Mouse (Mus musculus) limb, embryonic 12.5 days (tissue): ENCODE results near the gene Gimap9. TPM values are rescaled to one million over a fixed set of nuclear protein-coding genes. Genes with fewer than 3 reads are reported as not detected.

ENCODE experiments used
- ATAC-seq: fragments of 200-750 bp; cut with Nextera tagmentation; 2 replicates; pipeline ENCODE4 v1.8.0; 2017; ENCODE audit warnings: low read depth, moderate TSS enrichment; ENCODE audit not compliant: insufficient number of reproducible peaks, insufficient read depth, low FRiP score, low TSS enrichment
- H3K27ac ChIP-seq: fragments of 300-500 bp; sonication (generic); 2 replicates; pipeline ENCODE4 v1.5.1; 2016; ENCODE audit warnings: mild to moderate bottlenecking, moderate library complexity
- H3K27me3 ChIP-seq: fragments of 300-500 bp; sonication (generic); 2 replicates; pipeline ENCODE4 v1.6.1; 2016; ENCODE audit warnings: mild to moderate bottlenecking, moderate library complexity
- H3K36me3 ChIP-seq: fragments of 300-500 bp; sonication (generic); 2 replicates; pipeline ENCODE4 v1.6.1; 2016; ENCODE audit warnings: mild to moderate bottlenecking, moderate library complexity
- H3K4me1 ChIP-seq: fragments of 300-500 bp; sonication (generic); replicated peaks from 2 replicates; pipeline ENCODE4 v1.6.1; 2016
- H3K4me2 ChIP-seq: fragments of 300-500 bp; sonication (generic); 2 replicates; pipeline ENCODE4 v1.6.1; 2016; ENCODE audit warnings: mild to moderate bottlenecking, moderate library complexity
- H3K4me3 ChIP-seq: fragments of 300-500 bp; sonication (generic); replicated peaks from 2 replicates; pipeline ENCODE4 v1.5.1; 2016; ENCODE audit warnings: mild to moderate bottlenecking
- H3K9ac ChIP-seq: fragments of 300-500 bp; sonication (generic); replicated peaks from 2 replicates; pipeline ENCODE4 v1.6.1; 2016; ENCODE audit warnings: mild to moderate bottlenecking, moderate library complexity
- H3K9me3 ChIP-seq: fragments of 300-500 bp; sonication (generic); 2 replicates; pipeline ENCODE4 v1.6.1; 2016; ENCODE audit warnings: mild to moderate bottlenecking, moderate library complexity
- WGBS: fragments of 180-500 bp; shearing (Covaris S2); methylation state at CpG from one replicate; pipeline ENCODE4 v1.1.7; 2016; 5-methylcytosine and 5-hydroxymethylcytosine counted together
- polyA plus RNA-seq: library from polyadenylated mRNA; unstranded; fragments of >200 nt; fragmentation: Nextera tagmentation; extraction: Ambion mirVana; gene quantifications from 2 replicates; pipeline ENCODE4 v1.2.1, GENCODE M21; 2016

Gene Gimap9
- polyA plus RNA-seq: 5.8 and 5.9 TPM in 2 replicates

GRCm38 (mm10) chr6:48675931-48676859 is at the start of gene Gimap9:
Gene Gimap9 (plus strand): TSS chr6:48676129.
- Histone ChIP-seq H3K4me2 (peak within 1 kb of the TSS; percentile 42), H3K27me3 (no peaks in the 10 kb centered on the region), H3K36me3 (no peaks in the 10 kb centered on the region), H3K27ac (no peak within 1 kb of the TSS), H3K4me3 (peak within 1 kb of the TSS; percentile 19), H3K4me1 (no peaks in the 10 kb centered on the region; the same call in 1 of the 2 replicates), H3K9me3 (no peaks in the 10 kb centered on the region), H3K9ac (no peak within 1 kb of the TSS)
- 31% methylated on average over 12 of the region's 13 CpGs for WGBS
- no peak for ATAC-seq

- no peaks in the 10 kb centered on the region for H3K9me3 ChIP-seq
- peak within 1 kb of the TSS; percentile 60 for H3K9ac ChIP-seq
- ATAC-seq: no peak
- H3K27ac ChIP-seq: no peak within 1 kb of the TSS
- H3K4me1 ChIP-seq: peaks cover 23% of the 10 kb centered on the region
- peak within 1 kb of the TSS; percentile 49 for H3K4me3 ChIP-seq
- H3K4me2 ChIP-seq: peak within 1 kb of the TSS; percentile 86
- H3K36me3 ChIP-seq: peaks cover 5% of the 10 kb centered on the region; the same call in 1 of the 2 replicates
- peaks cover 64% of the 10 kb centered on the region for H3K27me3 ChIP-seq
- 37% methylated on average over 8 of the region's 8 CpGs for WGBS
Observed at GRCm38 (mm10) chr6:48626464-48626863, 49.5 kb upstream of the Gimap9 start, which contains the start of gene AI854703. Gene AI854703 (plus strand): TSS chr6:48626764.

- Histone ChIP-seq H3K9me3 (no peaks in the 10 kb centered on the region), H3K4me2 (peak overlapping the region; percentile 86), H3K4me1 (peaks cover 23% of the 10 kb centered on the region), H3K4me3 (peak overlapping the region; percentile 49), H3K27me3 (peaks cover 65% of the 10 kb centered on the region), H3K36me3 (no peaks in the 10 kb centered on the region), H3K27ac (no peak overlapping the region), H3K9ac (peak overlapping the region; percentile 60)
- ATAC-seq: no peak
- under 1% methylated on average over 32 of the region's 32 CpGs for WGBS
Observed at GRCm38 (mm10) chr6:48626984-48627383, 48.9 kb upstream of the Gimap9 start.

- 4% methylated on average over 7 of the region's 7 CpGs for WGBS
- Histone ChIP-seq H3K4me3 (peak overlapping the region; percentile 49), H3K27ac (no peak overlapping the region)
Observed at GRCm38 (mm10) chr6:48627511-48627924, 48.4 kb upstream of the Gimap9 start.

GRCm38 (mm10) chr6:48628377-48628776 is 47.6 kb upstream of the Gimap9 start:
- Histone ChIP-seq H3K27me3 (peaks cover 65% of the 10 kb centered on the region), H3K9ac (no peak overlapping the region), H3K4me1 (peaks cover 23% of the 10 kb centered on the region), H3K4me3 (no peak overlapping the region), H3K27ac (no peak overlapping the region), H3K4me2 (no peak overlapping the region), H3K9me3 (no peaks in the 10 kb centered on the region), H3K36me3 (no peaks in the 10 kb centered on the region)
- 84% methylated on average over 3 of the region's 3 CpGs for WGBS
- no peak for ATAC-seq

More at GRCm38 (mm10) chr6:48627511-48627924, 48.4 kb upstream of the Gimap9 start:
- ATAC-seq: no peak
- Histone ChIP-seq H3K9me3 (no peaks in the 10 kb centered on the region), H3K27me3 (peaks cover 65% of the 10 kb centered on the region), H3K36me3 (no peaks in the 10 kb centered on the region), H3K4me2 (peak overlapping the region; percentile 86), H3K9ac (peak overlapping the region; percentile 60), H3K4me1 (peaks cover 23% of the 10 kb centered on the region)

- 13% methylated on average over 54 of the region's 54 CpGs for WGBS
- Histone ChIP-seq H3K27ac (no peak overlapping the region), H3K36me3 (no peaks in the 10 kb centered on the region), H3K4me3 (peak overlapping the region; percentile 50), H3K27me3 (peaks cover 65% of the 10 kb centered on the region), H3K9ac (peak overlapping the region; percentile 55), H3K4me1 (peaks cover 23% of the 10 kb centered on the region), H3K9me3 (no peaks in the 10 kb centered on the region), H3K4me2 (peak overlapping the region; percentile 86)
- ATAC-seq: no peak
Observed at GRCm38 (mm10) chr6:48628808-48629660, 46.9 kb upstream of the Gimap9 start.

- no peaks in the 10 kb centered on the region for H3K9me3 ChIP-seq
- H3K4me1 ChIP-seq: peaks cover 23% of the 10 kb centered on the region
- H3K4me2 ChIP-seq: peak overlapping the region; percentile 86
- peak overlapping the region; percentile 50 for H3K4me3 ChIP-seq
- no peaks in the 10 kb centered on the region for H3K36me3 ChIP-seq
- H3K27ac ChIP-seq: no peak overlapping the region
- WGBS: 20% methylated on average over 13 of the region's 13 CpGs
- ATAC-seq: no peak
- peak overlapping the region; percentile 55 for H3K9ac ChIP-seq
- H3K27me3 ChIP-seq: peaks cover 65% of the 10 kb centered on the region
Observed at GRCm38 (mm10) chr6:48629661-48630034, 46.3 kb upstream of the Gimap9 start.

- Histone ChIP-seq H3K4me3 (no peak overlapping the region), H3K4me1 (peaks cover 23% of the 10 kb centered on the region), H3K9me3 (no peaks in the 10 kb centered on the region), H3K27ac (no peak overlapping the region), H3K36me3 (no peaks in the 10 kb centered on the region), H3K4me2 (no peak overlapping the region), H3K27me3 (peaks cover 55% of the 10 kb centered on the region), H3K9ac (no peak overlapping the region)
- WGBS: 82% methylated on average over 8 of the region's 8 CpGs
- no peak for ATAC-seq
Observed at GRCm38 (mm10) chr6:48630831-48631230, 45.1 kb upstream of the Gimap9 start.

- no peaks in the 10 kb centered on the region for H3K9me3 ChIP-seq
- H3K27me3 ChIP-seq: peaks cover 14% of the 10 kb centered on the region
- no peaks in the 10 kb centered on the region for H3K36me3 ChIP-seq
- H3K4me3 ChIP-seq: no peak overlapping the region
- H3K9ac ChIP-seq: no peak overlapping the region
- WGBS: 78% methylated on average over 2 of the region's 2 CpGs
- ATAC-seq: no peak
- no peaks in the 10 kb centered on the region for H3K4me1 ChIP-seq
- no peak overlapping the region for H3K4me2 ChIP-seq
- H3K27ac ChIP-seq: no peak overlapping the region
Observed at GRCm38 (mm10) chr6:48635105-48635504, 40.8 kb upstream of the Gimap9 start.

- Histone ChIP-seq H3K4me1 (0 out of 2 replicates have a peak, but pooled peaks cover 3% of the 10 kb centered on the region), H3K27me3 (no peaks in the 10 kb centered on the region), H3K9ac (no peak overlapping the region), H3K36me3 (no peaks in the 10 kb centered on the region), H3K4me2 (no peak overlapping the region), H3K27ac (no peak overlapping the region), H3K9me3 (no peaks in the 10 kb centered on the region), H3K4me3 (no peak overlapping the region)
- no peak for ATAC-seq
- whole genome bisulfite sequencing: 66% methylated on average over 6 of the region's 6 CpGs
Observed at GRCm38 (mm10) chr6:48636515-48636914, 39.4 kb upstream of the Gimap9 start.
